Comparison of ENCODE assay signal across 14 mouse cellular contexts in genomic region chr4:100967703-100968392, GRCm38 (mm10). TPM values are rescaled to one million over a fixed set of nuclear protein-coding genes. Genes with fewer than 3 reads are reported as not detected.
DNase-seq lines count a peak whose midpoint lies in the region; ATAC-seq lines count a peak whose summit lies in the region.
"Had no signal": no experiment of that assay in that cellular context is flagged by ENCODE, and none has a peak within 500 bp of the region (broad histone marks: within the 10 kb centered on the region; RNA-seq: fewer than 3 reads in every experiment).

No protein-coding gene starts in this region.

- peaks cover 36% of the 10 kb centered on the region for H3K36me3 ChIP-seq in hindbrain, embryonic 14.5 days (replicated peaks; ENCODE audit: control insufficient read depth, insufficient read depth)
- H3K36me3 ChIP-seq in hindbrain, embryonic 12.5 days = peaks cover 67% of the 10 kb centered on the region
- peaks cover 48% of the 10 kb centered on the region for H3K36me3 ChIP-seq in neural tube, embryonic 13.5 days
- H3K36me3 ChIP-seq in neural tube, embryonic 15.5 days = peaks cover 9% of the 10 kb centered on the region; the same call in 1 of the 2 replicates
- H3K36me3 ChIP-seq in forebrain, embryonic 15.5 days = peaks cover 11% of the 10 kb centered on the region; the same call in 1 of the 2 replicates
- H3K36me3 ChIP-seq: intestine, embryonic 15.5 days had no signal

- H3K9me3 ChIP-seq in hindbrain, embryonic 14.5 days (ENCODE audit: control insufficient read depth, low read length) = no peaks in the 10 kb centered on the region
- no peaks in the 10 kb centered on the region for H3K9me3 ChIP-seq in hindbrain, embryonic 12.5 days (replicated peaks)
- H3K9me3 ChIP-seq in neural tube, embryonic 13.5 days = no peaks in the 10 kb centered on the region
- no peaks in the 10 kb centered on the region for H3K9me3 ChIP-seq in neural tube, embryonic 15.5 days (replicated peaks)
- no peaks in the 10 kb centered on the region for H3K9me3 ChIP-seq in forebrain, embryonic 15.5 days
- H3K9me3 ChIP-seq: intestine, embryonic 15.5 days had no signal

- no peaks in the 10 kb centered on the region for H3K27me3 ChIP-seq in hindbrain, embryonic 14.5 days (ENCODE audit: control insufficient read depth, insufficient read depth, low read length)
- H3K27me3 ChIP-seq in hindbrain, embryonic 12.5 days = no peaks in the 10 kb centered on the region
- no peaks in the 10 kb centered on the region for H3K27me3 ChIP-seq in neural tube, embryonic 13.5 days
- H3K27me3 ChIP-seq in neural tube, embryonic 15.5 days (replicated peaks) = no peaks in the 10 kb centered on the region
- no peaks in the 10 kb centered on the region for H3K27me3 ChIP-seq in forebrain, embryonic 15.5 days
- H3K27me3 ChIP-seq: intestine, embryonic 15.5 days had no signal

- H3K27ac ChIP-seq in hindbrain, embryonic 14.5 days = no peak overlapping the region
- no peak overlapping the region for H3K27ac ChIP-seq in hindbrain, embryonic 12.5 days
- no peak overlapping the region for H3K27ac ChIP-seq in neural tube, embryonic 13.5 days (replicated peaks)
- H3K27ac ChIP-seq in neural tube, embryonic 15.5 days (replicated peaks) = no peak overlapping the region
- peak overlapping the region; percentile 23; the same call in 1 of the 2 replicates for H3K27ac ChIP-seq in forebrain, embryonic 15.5 days (replicated peaks)
- H3K27ac ChIP-seq: intestine, embryonic 15.5 days; liver, embryonic 14.5 days had no signal

- no peaks in the 10 kb centered on the region for H3K4me1 ChIP-seq in hindbrain, embryonic 14.5 days (replicated peaks; ENCODE audit: control insufficient read depth, insufficient read depth, low read length)
- H3K4me1 ChIP-seq in hindbrain, embryonic 12.5 days = no peaks in the 10 kb centered on the region
- no peaks in the 10 kb centered on the region for H3K4me1 ChIP-seq in neural tube, embryonic 13.5 days (replicated peaks)
- no peaks in the 10 kb centered on the region for H3K4me1 ChIP-seq in neural tube, embryonic 15.5 days
- peaks cover 7% of the 10 kb centered on the region; the same call in 1 of the 2 replicates for H3K4me1 ChIP-seq in forebrain, embryonic 15.5 days
- H3K4me1 ChIP-seq: intestine, embryonic 15.5 days had no signal

- H3K4me3 ChIP-seq in hindbrain, embryonic 14.5 days (replicated peaks; ENCODE audit: low read length) = no peak overlapping the region
- H3K4me3 ChIP-seq in hindbrain, embryonic 12.5 days = no peak overlapping the region
- no peak overlapping the region for H3K4me3 ChIP-seq in neural tube, embryonic 13.5 days
- no peak overlapping the region for H3K4me3 ChIP-seq in neural tube, embryonic 15.5 days (replicated peaks)
- H3K4me3 ChIP-seq in forebrain, embryonic 15.5 days = no peak overlapping the region
- H3K4me3 ChIP-seq: intestine, embryonic 15.5 days had no signal

- no peak overlapping the region for H3K4me2 ChIP-seq in hindbrain, embryonic 14.5 days (replicated peaks)
- H3K4me2 ChIP-seq in hindbrain, embryonic 12.5 days (replicated peaks) = no peak overlapping the region
- H3K4me2 ChIP-seq in neural tube, embryonic 13.5 days = no peak overlapping the region
- no peak overlapping the region for H3K4me2 ChIP-seq in neural tube, embryonic 15.5 days
- H3K4me2 ChIP-seq in forebrain, embryonic 15.5 days (replicated peaks) = no peak overlapping the region
- H3K4me2 ChIP-seq: intestine, embryonic 15.5 days had no signal

- 68% methylated on average over 19 of the region's 19 CpGs for WGBS in hindbrain, embryonic 14.5 days
- WGBS in hindbrain, embryonic 12.5 days = 78% methylated on average over 19 of the region's 19 CpGs
- 79% methylated on average over 19 of the region's 19 CpGs for WGBS in neural tube, embryonic 13.5 days
- 75% methylated on average over 19 of the region's 19 CpGs for WGBS in neural tube, embryonic 15.5 days
- 56% methylated on average over 19 of the region's 19 CpGs for WGBS in forebrain, embryonic 15.5 days

- peak; percentile 57; the same call in 1 of the 2 replicates for ATAC-seq in hindbrain, embryonic 14.5 days (ENCODE audit: low FRiP score)
- no peak for ATAC-seq in hindbrain, embryonic 12.5 days (ENCODE audit: low FRiP score)
- peak; percentile 50; the same call in 1 of the 2 replicates for ATAC-seq in neural tube, embryonic 13.5 days (ENCODE audit: low read depth)
- no peak for ATAC-seq in neural tube, embryonic 15.5 days (ENCODE audit: low FRiP score)
- ATAC-seq in forebrain, embryonic 15.5 days (replicated peaks) = 0 out of 2 replicates have a peak, but pooled peaks have one; percentile 41
- no peak for ATAC-seq in CD4-positive, CD25-positive, alpha-beta regulatory T cell, adult 4 months
- ATAC-seq: intestine, embryonic 15.5 days had no signal

- DNase-seq in hindbrain, embryonic 14.5 days (ENCODE audit: low spot score) = no peak
- no peak for DNase-seq in right cerebral cortex, adult 2 months (ENCODE audit: low spot score in 2 of 2)
- DNase-seq in layer of hippocampus, postnatal 36 days = no peak
- DNase-seq: kidney, postnatal 25 days had no signal

- H3K9ac ChIP-seq in hindbrain, embryonic 14.5 days = no peak overlapping the region
- no peak overlapping the region for H3K9ac ChIP-seq in hindbrain, embryonic 12.5 days
- no peak overlapping the region for H3K9ac ChIP-seq in neural tube, embryonic 13.5 days
- no peak overlapping the region for H3K9ac ChIP-seq in neural tube, embryonic 15.5 days (replicated peaks)
- no peak overlapping the region for H3K9ac ChIP-seq in forebrain, embryonic 15.5 days (replicated peaks)
- H3K9ac ChIP-seq: intestine, embryonic 15.5 days; liver, embryonic 14.5 days had no signal

RNA-seq across cellular contexts. Expression of gene Gm10577, which starts 52.6 kb away (rescaled TPM):
- polyA plus RNA-seq in hindbrain, embryonic 14.5 days (2014; fragmentation: Nextera tagmentation; extraction: Ambion mirVana) = not detected in 2 replicates
- not detected in 2 replicates for polyA plus RNA-seq in hindbrain, embryonic 12.5 days (2016; fragmentation: Nextera tagmentation; extraction: Ambion mirVana)
- not detected in 2 replicates for polyA plus RNA-seq in neural tube, embryonic 13.5 days (2015; fragmentation: Nextera tagmentation; extraction: Ambion mirVana)
- not detected in 2 replicates for polyA plus RNA-seq in neural tube, embryonic 15.5 days (2015; fragmentation: Nextera tagmentation; extraction: Ambion mirVana)
- polyA plus RNA-seq in forebrain, embryonic 15.5 days (2015; fragmentation: Nextera tagmentation; extraction: Ambion mirVana) = not detected in 2 replicates
- total RNA-seq in layer of hippocampus, postnatal 36 days (2021) = not detected
- polyA plus RNA-seq in CD4-positive, CD25-positive, alpha-beta regulatory T cell, adult 4 months (2017; shearing (Covaris generic)) = not detected
- total RNA-seq: left cerebral cortex, adult 18-20 months; megakaryocyte-erythroid progenitor cell, adult 5-6 weeks had no signal
- polyA plus RNA-seq: heart, embryonic 16.5 days; intestine, embryonic 15.5 days; liver, embryonic 14.5 days had no signal

Comparison
In these comparisons a context has a peak if more than half of its experiments do, and no peak if none do; other contexts are left out.
1. ATAC-seq: peak in hindbrain, embryonic 14.5 days (single experiment), neural tube, embryonic 13.5 days (single experiment) and forebrain, embryonic 15.5 days (single experiment); none in hindbrain, embryonic 12.5 days (single experiment), neural tube, embryonic 15.5 days (single experiment) and CD4-positive, CD25-positive, alpha-beta regulatory T cell, adult 4 months (single experiment).